Mouse (Mus musculus): ENCODE results near the gene Ttc1. TPM values are rescaled to one million over a fixed set of nuclear protein-coding genes. Genes with fewer than 3 reads are reported as not detected.

The Ttc1 gene
- total RNA-seq, 2 experiments from 2014 or later, result 46.4 to 51.3 TPM

DNA sequence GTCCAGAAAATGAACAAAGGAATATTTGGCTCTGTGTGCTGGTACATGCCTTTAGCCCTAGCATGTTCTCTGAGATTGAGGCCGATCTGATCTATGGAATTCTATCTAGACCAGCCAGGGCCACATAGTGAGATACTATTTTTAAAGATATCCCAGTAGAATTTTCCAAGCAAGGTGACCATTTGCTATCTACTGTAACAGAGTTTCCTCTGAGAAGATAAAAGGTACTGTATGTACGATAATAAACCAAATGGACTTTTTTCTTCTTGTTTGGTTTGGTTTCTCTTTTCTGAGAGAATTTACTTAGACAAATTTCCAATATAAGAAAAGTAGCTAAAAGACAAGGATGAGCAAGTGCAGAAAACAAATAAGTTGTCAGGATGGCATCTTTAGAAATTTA lies 39.4 kb downstream of the Ttc1 start:
- no peak for DNase-seq (ENCODE audit: low spot score in 2 of 2)

DNA sequence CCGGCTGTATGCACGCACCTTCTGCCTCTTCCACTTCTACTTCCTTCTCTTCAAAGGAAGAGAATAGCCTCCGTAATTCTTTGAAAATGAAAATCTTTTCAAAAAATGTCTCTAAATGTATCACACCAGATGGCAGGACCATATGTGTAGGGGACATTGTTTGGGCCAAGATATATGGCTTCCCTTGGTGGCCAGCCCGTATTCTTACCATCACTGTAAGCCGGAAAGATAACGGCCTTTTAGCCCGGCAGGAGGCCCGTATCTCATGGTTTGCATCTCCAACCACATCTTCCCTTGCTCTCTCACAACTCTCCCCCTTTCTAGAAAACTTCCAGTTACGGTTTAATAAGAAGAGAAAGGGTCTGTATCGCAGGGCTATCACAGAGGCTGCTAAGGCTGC lies 42.1 kb downstream of the Ttc1 start:
- DNase-seq (ENCODE audit: low spot score in 2 of 2), result no peak

GRCm38 (mm10) chr11:43703552-43703951 lies 44.3 kb downstream of the Ttc1 start:
- DNase-seq (ENCODE audit: low spot score in 2 of 2), result no peak

GRCm38 (mm10) chr11:43700291-43700690 lies 47.5 kb downstream of the Ttc1 start:
- no peak for DNase-seq (ENCODE audit: low spot score in 2 of 2)

DNA sequence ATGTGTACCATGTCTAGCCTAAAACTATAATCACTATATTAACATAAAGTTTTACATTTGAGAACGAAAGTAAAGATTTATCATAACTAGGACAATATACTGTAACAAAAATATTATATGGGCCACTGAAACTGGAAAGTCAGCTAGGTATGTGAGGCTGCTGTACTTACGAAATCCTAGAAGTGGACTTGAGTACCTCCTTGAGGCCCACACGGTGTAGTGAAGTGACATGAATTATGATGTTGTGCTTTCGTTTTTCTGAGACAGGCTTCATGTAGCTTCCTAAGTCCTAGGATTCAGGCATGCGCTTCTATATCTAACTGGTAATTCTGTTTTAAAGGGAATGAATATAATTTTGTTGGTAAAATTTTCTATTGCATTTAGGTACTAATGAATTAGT lies 49.2 kb downstream of the Ttc1 start:
- no peak for DNase-seq (ENCODE audit: low spot score in 2 of 2)

DNA sequence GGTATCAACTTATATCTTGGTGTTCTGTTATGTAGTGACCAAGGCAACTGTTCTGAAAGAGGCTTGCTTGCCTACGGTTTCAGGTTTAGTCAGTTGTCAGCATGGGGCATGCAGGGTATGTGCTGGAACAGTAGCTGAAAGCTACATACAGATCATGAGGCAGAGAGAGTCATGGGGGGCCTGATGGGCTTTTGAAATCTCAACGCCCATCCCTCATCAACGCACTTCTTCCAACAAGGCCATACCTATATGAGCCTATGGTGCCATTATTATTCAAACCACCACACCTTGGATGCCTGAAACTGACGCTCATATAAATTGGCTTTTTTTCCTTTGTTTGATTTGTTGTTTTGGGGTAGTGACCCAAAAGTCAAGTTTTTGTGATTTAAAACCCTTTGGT lies 51.2 kb downstream of the Ttc1 start:
- DNase-seq (ENCODE audit: low spot score in 2 of 2), result no peak

- no peak for DNase-seq (ENCODE audit: low spot score in 2 of 2)
These were observed 59.0 kb downstream of the Ttc1 start for GRCm38 (mm10) chr11:43688850-43689249.

DNA sequence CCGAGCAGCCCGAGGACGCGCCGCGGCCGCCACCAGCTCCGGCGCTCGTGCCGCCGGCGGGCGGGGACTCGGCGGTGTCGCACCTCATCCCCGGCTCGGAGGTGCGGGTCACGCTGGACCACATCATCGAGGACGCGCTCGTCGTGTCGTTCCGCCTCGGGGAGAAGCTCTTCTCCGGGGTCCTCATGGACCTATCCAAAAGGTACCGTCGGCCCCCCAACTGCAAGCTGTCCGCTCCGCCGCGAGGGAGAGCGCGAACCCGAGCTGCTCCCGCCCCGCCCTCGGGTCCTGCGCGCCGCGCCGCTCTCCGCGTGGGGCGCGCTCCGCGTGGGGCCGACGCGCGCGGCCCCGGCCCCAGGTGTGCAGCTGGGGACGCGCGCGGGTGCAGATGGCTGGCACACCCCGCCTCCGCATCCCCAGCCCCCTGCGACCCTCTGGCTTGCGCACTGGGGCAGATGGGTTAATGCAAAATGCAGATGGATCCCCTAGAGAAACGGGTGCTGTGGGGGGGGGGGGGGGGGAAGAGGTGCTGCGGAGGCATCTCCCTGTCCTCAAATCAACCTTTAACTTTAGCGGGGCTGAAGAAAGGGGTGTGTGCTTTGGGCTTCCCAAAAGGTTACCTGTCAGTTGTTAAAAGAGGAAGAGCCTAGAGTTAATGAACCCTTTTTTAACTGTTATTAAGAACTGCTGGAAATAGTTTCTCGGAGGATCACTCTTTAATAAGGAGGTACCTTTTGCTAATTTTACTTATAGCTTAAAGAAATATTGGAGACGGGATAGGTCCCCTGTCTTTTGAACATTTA lies 65.2 kb downstream of the Ttc1 start:
- DNase-seq (ENCODE audit: low spot score in 2 of 2), result peak; percentile 27 to 59

- peak; percentile 99 to 100 for DNase-seq (ENCODE audit: low spot score in 2 of 2)
These were observed 66.1 kb downstream of the Ttc1 start, which contains the start of gene Pwwp2a for GRCm38 (mm10) chr11:43681472-43682414. Gene Pwwp2a, plus strand, starts transcription at chr11:43681998.

Other genes with a start within 250 kb of the Ttc1 start
- gene Ccnjl, start 219.2 kb downstream of the Ttc1 start, total RNA-seq (2021), result 1 to 10 TPM; 2.4 to 3.3 TPM
- 1 to 10 TPM in 1 of 2 experiments, under 1 TPM in 1; 0.73 to 1.0 TPM for gene 4933415A04Rik, start 161.0 kb downstream of the Ttc1 start, total RNA-seq (2021)
- gene Fabp6, start 146.5 kb downstream of the Ttc1 start, total RNA-seq (2021), result not detected
- 10 to 100 TPM; 33.6 to 35.1 TPM for gene Pwwp2a, start 66.0 kb downstream of the Ttc1 start, total RNA-seq (2021)
- under 1 TPM; 0.78 to 0.88 TPM for gene Adra1b, start 153.2 kb upstream of the Ttc1 start, total RNA-seq (2021)